Mouse (Mus musculus) cerebellum, adult 18-20 months (tissue): ENCODE data around the gene Dse.

Experiments used
- DNase-seq, 2 experiments: peaks; one replicate each; pipeline ENCODE4 v3.0.0; 2021

Dse gene

DNA sequence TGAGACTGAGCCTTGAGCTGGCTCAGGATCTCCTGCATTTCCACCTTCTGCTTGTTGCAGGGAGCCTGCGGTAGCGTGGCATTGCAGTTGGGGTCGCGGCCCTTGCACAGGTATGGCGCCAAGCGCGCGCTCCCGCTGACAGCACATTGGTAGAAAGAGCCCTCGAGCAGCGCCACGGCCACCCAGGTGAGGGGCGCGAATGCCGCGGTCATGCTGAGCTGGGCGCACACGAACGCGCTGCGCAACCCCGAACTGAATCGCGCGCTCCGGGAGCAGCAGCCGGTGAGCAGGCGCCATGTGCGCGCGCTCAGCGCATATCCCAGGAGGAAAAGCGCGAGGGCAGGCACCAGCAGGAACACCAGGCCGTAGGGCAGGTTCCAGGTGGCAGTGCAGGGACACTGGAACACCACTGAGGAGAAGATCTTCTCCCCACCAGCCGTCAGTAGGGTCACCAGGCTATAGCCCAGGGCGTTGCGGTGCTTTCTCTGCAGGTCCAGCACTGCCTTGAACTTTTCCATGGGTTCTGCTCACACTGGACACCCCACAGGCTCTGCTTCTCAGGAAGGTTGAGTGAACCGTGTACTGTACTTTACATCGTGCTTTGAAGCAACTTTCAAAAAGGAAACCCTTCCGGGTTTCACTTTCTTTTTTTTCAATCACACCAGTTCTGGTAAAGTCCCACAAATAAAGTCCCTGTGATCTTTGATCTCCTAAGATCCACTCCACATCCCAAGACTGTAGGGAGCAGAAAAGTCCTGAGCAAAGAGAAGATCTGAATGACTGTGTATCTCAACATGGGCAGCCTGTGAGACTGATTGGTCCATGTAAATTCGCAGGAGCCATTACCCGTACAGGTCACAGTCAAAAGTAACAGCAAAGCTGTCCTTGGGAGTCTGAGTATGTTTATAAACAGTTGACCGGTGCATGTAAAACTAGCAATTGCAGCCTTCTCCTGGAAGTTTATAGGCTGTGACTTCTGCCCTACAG, 79.8 kb downstream of the Dse start, which contains the start of gene Calhm6:
Gene Calhm6, minus strand, starts transcription at position 593 of the 987 bp plus-strand sequence.
- no peak for DNase-seq

DNA sequence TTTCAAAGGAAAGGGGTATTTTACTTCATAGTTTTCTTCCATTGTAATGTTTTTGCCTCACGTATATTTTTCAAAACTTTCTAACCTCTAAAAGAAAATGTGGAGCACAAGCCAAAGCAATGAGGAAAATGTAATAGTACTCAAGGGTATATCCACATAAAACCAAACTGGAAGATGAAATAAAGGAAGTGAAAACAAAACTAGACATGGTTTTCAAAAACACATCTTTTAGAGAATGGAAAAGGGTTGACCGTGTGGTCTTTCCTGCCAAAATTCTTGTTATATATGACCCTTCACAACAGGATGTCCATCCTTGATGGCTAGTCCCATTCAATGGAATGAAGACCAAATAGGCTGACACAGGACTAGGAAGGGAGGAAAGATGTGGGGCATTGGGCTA, 89.1 kb downstream of the Dse start:
- no peak for DNase-seq

DNA sequence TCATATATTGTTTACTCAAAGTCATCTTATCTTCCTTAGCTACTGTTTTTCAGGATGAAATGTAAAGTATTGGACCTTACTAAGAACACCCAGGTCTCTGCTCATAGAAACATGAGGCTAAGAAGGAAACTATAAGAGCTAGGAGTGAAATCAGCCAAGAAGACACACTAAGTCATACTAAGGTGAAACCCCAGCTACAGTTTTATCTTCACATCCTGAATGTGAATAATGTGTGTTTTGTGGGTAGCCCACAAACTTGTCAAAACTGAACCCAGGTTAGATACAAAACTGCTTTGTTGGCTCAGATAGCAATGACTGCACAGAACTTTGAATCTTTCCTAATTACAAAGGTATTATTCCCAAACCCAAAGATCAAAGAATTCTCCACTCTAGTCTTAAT, 89.7 kb downstream of the Dse start:
- no peak for DNase-seq

DNA sequence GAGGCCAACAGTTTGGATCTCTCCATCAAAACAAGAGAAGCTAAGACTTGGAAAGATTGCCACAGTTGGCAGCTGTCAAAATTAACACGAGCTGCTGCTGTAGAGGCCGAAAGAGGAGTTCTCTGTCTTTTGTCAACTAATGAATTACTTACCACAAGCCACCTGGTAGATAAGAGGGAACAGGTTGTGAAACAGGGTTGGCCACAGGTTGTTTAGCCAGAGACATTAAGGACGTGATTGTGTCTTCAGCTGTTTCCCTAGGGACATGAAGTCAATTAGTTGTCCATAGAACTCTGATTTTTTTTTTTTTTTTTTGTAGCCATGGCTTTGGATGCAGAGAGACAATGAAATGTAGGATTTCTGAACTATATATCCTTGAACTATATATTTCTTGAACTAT, 90.4 kb downstream of the Dse start:
- DNase-seq: no peak

DNA sequence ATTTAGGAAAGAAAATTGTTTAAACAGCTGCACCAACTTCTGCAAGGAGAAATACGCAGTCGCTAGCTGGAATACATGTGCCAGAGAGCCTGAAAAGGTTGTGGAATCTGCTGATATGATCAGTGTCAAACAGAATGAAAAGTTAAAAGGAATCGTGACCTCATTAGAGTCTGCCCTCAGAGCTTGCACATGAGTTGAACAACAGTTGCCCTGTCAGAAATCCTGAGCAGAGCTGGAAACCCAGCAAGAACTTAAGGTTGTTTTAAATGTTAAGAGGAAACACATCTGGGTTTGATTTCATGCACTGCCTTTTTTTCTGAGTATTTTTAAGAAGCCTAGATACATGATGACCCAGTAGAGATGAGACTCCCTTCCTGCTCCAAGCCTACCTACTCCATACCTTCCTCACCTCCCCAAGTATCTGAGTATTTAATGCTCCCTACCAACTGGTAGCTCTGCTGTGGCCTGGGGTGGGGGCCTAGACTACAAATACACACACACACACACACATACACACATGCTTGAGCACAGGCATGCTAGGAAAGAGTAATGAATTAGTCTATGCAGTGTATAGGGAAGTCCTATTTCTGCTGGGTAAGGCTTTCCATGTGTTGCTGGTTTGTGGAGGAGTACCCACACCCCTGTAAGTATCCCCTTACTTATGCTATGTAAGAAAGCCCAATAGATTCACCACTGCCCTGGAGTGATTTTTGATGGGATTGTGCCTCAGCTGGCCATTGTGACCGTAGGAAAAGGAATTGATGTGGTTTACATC, 95.4 kb downstream of the Dse start:
- DNase-seq: no peak

DNA sequence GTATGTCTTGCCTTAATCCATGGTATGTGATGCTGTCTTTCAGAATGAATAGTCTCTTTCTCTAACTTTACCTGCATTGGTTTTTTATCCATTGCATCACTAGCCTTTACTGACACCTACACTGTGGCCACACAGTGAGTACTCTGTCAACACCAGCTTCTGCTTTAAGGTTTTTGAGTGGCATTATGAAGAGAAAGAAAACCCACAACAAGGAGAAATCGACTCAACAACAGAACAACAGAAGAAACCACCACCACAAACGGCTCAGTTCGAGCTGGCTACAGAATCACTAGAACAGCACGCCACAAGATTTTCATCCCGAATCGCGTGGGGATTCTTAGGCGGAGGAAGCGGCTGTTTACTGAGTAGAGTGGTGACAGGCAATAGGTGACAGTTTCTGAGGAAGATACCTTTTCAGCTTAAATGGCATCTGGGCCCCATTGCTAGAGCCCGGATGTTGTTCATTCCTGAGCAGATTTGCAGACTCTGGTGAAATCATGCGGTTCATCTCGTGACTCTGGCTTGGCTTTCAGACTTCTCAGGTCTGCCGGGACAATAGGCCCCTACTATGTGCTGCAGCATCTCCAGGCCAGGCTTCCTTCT, 96.6 kb downstream of the Dse start:
- no peak for DNase-seq
